Mouse (Mus musculus) megakaryocyte-erythroid progenitor cell, adult 5 weeks (primary cell): ENCODE data around the gene Sh3yl1. TPM values are rescaled to one million over a fixed set of nuclear protein-coding genes. Genes with fewer than 3 reads are reported as not detected.

Experiments used
- polyA plus RNA-seq: library from polyadenylated mRNA; stranded (reverse); fragments of >175 nt; gene quantifications from 2 replicates; pipeline ENCODE4 v1.2.3, GENCODE M21; 2012

The Sh3yl1 gene
- polyA plus RNA-seq: 0.54 and 0.61 TPM in 2 replicates

GRCm38 (mm10) chr12:30911261-30912047 lies at the start of gene Sh3yl1, which contains the start of gene Acp1:
Gene Sh3yl1 (plus strand): TSS chr12:30911668.
Gene Acp1 (minus strand): TSS chr12:30911589.

GRCm38 (mm10) chr12:30883986-30884621 lies 27.4 kb upstream of the Sh3yl1 start, which contains the start of gene Alkal2:
Gene Alkal2 (plus strand): TSS chr12:30884322.

Other genes starting within 250 kb of the Sh3yl1 start
- 0.04 TPM in 1 of 2 replicates, not detected in the other for gene Alkal2, start 27.3 kb upstream of the Sh3yl1 start, polyA plus RNA-seq
- gene Acp1, start 79 bp upstream of the Sh3yl1 start, polyA plus RNA-seq: 16.9 and 20.8 TPM in 2 replicates
- gene Fam110c, start 162.2 kb downstream of the Sh3yl1 start, polyA plus RNA-seq: 0.97 and 1.7 TPM in 2 replicates